Mouse (Mus musculus) myocyte (in vitro differentiated cells): ENCODE results near the gene Robo1.

Experiments
- CEBPB ChIP-seq: IDR thresholded peaks from 2 replicates; pipeline ENCODE4 v1.6.1; 2011; ENCODE audit warnings: mild to moderate bottlenecking, moderate library complexity; ENCODE audit not compliant: poor library complexity, insufficient read depth, severe bottlenecking
- MYOD1 ChIP-seq, 3 experiments: IDR thresholded peaks; one replicate each; pipeline ENCODE4 v1.6.1; 2011; ENCODE audit warnings: control low read depth in 2 of 3, low read depth in 2 of 3, mild to moderate bottlenecking in 2 of 3, moderate library complexity in 1 of 3; ENCODE audit not compliant: insufficient read length in 2 of 3, control insufficient read depth in 1 of 3
- POLR2A ChIP-seq: IDR thresholded peaks from one replicate; pipeline ENCODE4 v1.6.1; 2011; ENCODE audit warnings: low read depth, mild to moderate bottlenecking, control low read depth, moderate library complexity; ENCODE audit not compliant: insufficient read length

DNA sequence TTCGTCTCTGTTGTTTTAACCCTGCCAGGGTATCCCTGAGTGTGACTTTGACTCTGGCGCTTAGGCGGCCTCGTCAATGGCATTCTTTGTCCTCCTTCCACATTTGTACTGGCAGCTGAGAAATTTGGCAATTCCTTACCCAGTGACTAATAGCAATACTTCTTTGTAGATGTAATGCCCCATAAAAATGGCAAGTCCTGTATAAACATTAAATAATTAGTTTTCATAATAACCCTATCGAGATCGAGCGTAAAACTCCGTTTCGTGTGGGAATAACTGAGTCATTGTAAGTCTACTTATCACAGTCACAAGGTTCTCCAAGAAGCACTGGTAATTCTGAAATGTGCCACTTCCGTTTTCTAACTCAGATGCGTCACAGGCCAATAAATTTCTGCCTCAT is 589.0 kb downstream of the Robo1 start:
- TF ChIP-seq CEBPB (no peak), POLR2A (no peak), MYOD1 (IDR thresholded peaks at IDR 0.05; ENCODE audit: control insufficient read depth in 1 of 3, insufficient read length in 2 of 3, low read depth in 2 of 3) (no peak)
